Mouse (Mus musculus) brain, embryonic 18.5 days (tissue): Measurements from ENCODE around the gene Eif2s1.
"Not testable (repeated sequence)": the region's sequence is repeated elsewhere in the genome, so short reads cannot be mapped to it uniquely, and the experiment has no call there.

Experiments
- DNase-seq: peaks from one replicate; pipeline ENCODE4 v3.0.0-alpha.2; 2012; ENCODE audit warnings: low read depth, low spot score

Gene Eif2s1

GRCm38 (mm10) chr12:78914458-78914857 is 52.8 kb downstream of the Eif2s1 start:
- no peak for DNase-seq

DNA sequence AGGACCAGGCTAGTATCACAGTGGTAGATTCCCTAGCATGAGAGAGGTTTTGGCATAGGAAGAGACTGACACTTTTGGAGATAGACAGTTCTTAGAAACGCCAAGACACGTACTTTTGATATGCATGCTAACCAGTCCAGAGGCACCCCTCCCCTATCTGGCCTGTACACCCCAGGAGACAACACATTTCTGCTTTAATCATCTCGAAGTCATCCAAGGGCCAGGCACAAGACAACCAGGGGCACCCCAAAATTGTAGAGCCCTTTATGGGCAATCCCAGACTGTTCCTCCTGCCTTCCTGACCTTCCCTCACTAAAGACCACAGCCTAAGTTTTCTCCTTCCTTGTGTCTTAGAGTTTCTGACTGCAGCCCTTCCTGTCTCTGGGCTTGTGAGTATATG is 53.9 kb downstream of the Eif2s1 start:
- DNase-seq, result no peak

GRCm38 (mm10) chr12:78916278-78916677 is 54.7 kb downstream of the Eif2s1 start:
- DNase-seq, result no peak

GRCm38 (mm10) chr12:78918227-78919078 is 56.8 kb downstream of the Eif2s1 start:
- DNase-seq, result peak; percentile 66

GRCm38 (mm10) chr12:78919079-78919712 is 57.6 kb downstream of the Eif2s1 start:
- peak; percentile 52 for DNase-seq

GRCm38 (mm10) chr12:78921421-78921820 is 59.8 kb downstream of the Eif2s1 start:
- DNase-seq, result no peak

DNA sequence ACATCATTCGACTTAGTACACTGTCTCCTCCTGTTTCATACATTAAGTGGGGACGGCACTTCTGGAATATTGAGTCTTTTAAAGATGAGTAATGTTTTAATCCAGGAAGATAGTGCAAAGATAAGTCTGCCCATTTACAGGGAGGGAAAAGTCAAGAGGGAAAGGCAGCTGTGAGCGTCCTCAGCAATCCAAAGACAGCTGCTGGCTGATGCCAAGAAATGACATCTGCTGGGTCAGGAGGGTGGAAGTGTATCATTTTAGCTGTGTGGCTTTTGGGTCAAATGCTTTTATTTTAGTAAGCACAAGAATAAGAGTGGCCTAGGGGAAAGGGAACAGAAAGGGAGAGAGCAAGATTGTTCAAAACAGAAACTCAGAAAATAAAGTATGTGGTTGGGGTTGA is 60.4 kb downstream of the Eif2s1 start:
- DNase-seq, result no peak

DNA sequence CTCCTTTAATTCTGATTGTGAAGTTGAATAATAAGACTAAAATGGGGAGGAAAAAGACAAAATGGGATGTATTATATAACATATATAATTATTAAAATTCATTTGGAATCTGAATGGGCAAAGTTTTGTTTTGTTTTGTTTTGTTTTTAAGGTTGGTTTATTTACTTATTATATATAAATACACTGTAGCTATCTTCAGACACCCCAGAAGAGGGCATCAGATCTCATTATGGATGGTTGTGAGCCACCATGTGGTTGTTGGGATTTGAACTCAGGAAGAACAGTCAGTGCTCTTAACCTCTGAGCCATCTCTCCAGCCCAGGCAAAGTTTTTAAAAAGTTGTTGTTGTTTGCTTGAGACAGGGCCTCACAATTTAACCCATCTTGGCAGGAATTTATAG is 61.4 kb downstream of the Eif2s1 start:
- DNase-seq, result not testable (repeated sequence)

GRCm38 (mm10) chr12:78923539-78924189 is 62.0 kb downstream of the Eif2s1 start:
- no peak for DNase-seq

GRCm38 (mm10) chr12:78927287-78927686 is 65.7 kb downstream of the Eif2s1 start:
- no peak for DNase-seq

- DNase-seq, result no peak
Measured at GRCm38 (mm10) chr12:78929900-78930299, 68.3 kb downstream of the Eif2s1 start.

- no peak for DNase-seq
Measured at GRCm38 (mm10) chr12:78936494-78936893, 74.9 kb downstream of the Eif2s1 start.
